Comparison of ENCODE assay signal across 18 mouse cellular contexts in genomic region chr5:149406791-149407276, GRCm38 (mm10). TPM values are rescaled to one million over a fixed set of nuclear protein-coding genes. Genes with fewer than 3 reads are reported as not detected.
A peak's percentile ranks its signal among the peaks of the same experiment; 100 is the strongest.
DNase-seq lines count a peak whose midpoint lies in the region; ATAC-seq lines count a peak whose summit lies in the region.
"Had no signal": no experiment of that assay in that cellular context is flagged by ENCODE, and none has a peak within 500 bp of the region (broad histone marks: within the 10 kb centered on the region; RNA-seq: fewer than 3 reads in every experiment).

No protein-coding gene starts in this region.

- peak overlapping the region; percentile 56; the same call in 1 of the 2 replicates for H3K27ac ChIP-seq in embryonic facial prominence, embryonic 14.5 days (replicated peaks; ENCODE audit: low read depth, low read length)
- H3K27ac ChIP-seq: heart, adult 2 months; midbrain, embryonic 10.5 days had no signal

- DNase-seq in frontal cortex, postnatal 10 days (ENCODE audit: low spot score in 2 of 2) = no peak
- DNase-seq in embryonic facial prominence, embryonic 14.5 days (ENCODE audit: low spot score) = peak; percentile 80
- peak; percentile 28 to 32 for DNase-seq in layer of hippocampus, postnatal 36 days
- DNase-seq in right cerebral cortex, postnatal 14 days = peak; percentile 11
- no peak for DNase-seq in cerebellum, postnatal 10 days
- no peak for DNase-seq in yolk sac, embryonic 10.5 days (ENCODE audit: low spot score)
- DNase-seq in kidney, postnatal 25 days = no peak
- DNase-seq: heart, adult 2 months; heart, postnatal 14 days; kidney, postnatal 10 days; retina, postnatal 1 day had no signal

- H3K4me2 ChIP-seq in embryonic facial prominence, embryonic 14.5 days (ENCODE audit: low read depth, low read length) = no peak overlapping the region

- ATAC-seq in frontal cortex, adult (ENCODE audit: low TSS enrichment) = peak; percentile 85
- ATAC-seq in embryonic facial prominence, embryonic 14.5 days (ENCODE audit: low read depth) = peak; percentile 38; the same call in 1 of the 2 replicates
- ATAC-seq: activated CD4-positive, CD25-positive, alpha-beta regulatory T cell, adult 4 months; inflammation-experienced regulatory T-cells, adult 6 months had no signal

- WGBS in embryonic facial prominence, embryonic 14.5 days = 52% methylated on average over 8 of the region's 8 CpGs

- no peaks in the 10 kb centered on the region for H3K27me3 ChIP-seq in embryonic facial prominence, embryonic 14.5 days (replicated peaks; ENCODE audit: control insufficient read depth, insufficient read depth, low read length)

- no peak overlapping the region for H3K4me3 ChIP-seq in embryonic facial prominence, embryonic 14.5 days (ENCODE audit: low read depth, low read length)
- H3K4me3 ChIP-seq: heart, adult 2 months; midbrain, embryonic 10.5 days had no signal

- H3K9ac ChIP-seq in embryonic facial prominence, embryonic 14.5 days (ENCODE audit: low read depth, low read length) = no peak overlapping the region

- H3K36me3 ChIP-seq in embryonic facial prominence, embryonic 14.5 days (ENCODE audit: control insufficient read depth, insufficient read depth, low read length) = no peaks in the 10 kb centered on the region
- H3K36me3 ChIP-seq: midbrain, embryonic 10.5 days had no signal

- 0 out of 2 replicates have a peak, but pooled peaks cover 3% of the 10 kb centered on the region for H3K9me3 ChIP-seq in embryonic facial prominence, embryonic 14.5 days (ENCODE audit: control insufficient read depth, low read length)

- peaks cover 15% of the 10 kb centered on the region for H3K4me1 ChIP-seq in embryonic facial prominence, embryonic 14.5 days (ENCODE audit: control insufficient read depth, insufficient read depth, low read length)

RNA-seq across cellular contexts. Expression of gene Medag, which starts 4.7 kb away (rescaled TPM):
- 3.1 and 3.3 TPM in 2 replicates for polyA plus RNA-seq in embryonic facial prominence, embryonic 14.5 days (2014; fragmentation: Nextera tagmentation; extraction: Ambion mirVana)
- total RNA-seq in layer of hippocampus, postnatal 36 days (2021) = 1 to 10 TPM; 2.8 to 3.2 TPM
- total RNA-seq: common myeloid progenitor, adult 5-6 weeks; MEL had no signal

RNA-seq across cellular contexts. Expression of gene Tex26, which starts 32.6 kb away (rescaled TPM):
- 0.80 and 1.1 TPM in 2 replicates for polyA plus RNA-seq in embryonic facial prominence, embryonic 14.5 days (2014; fragmentation: Nextera tagmentation; extraction: Ambion mirVana)
- total RNA-seq in layer of hippocampus, postnatal 36 days (2021) = under 1 TPM; 0.30 to 0.73 TPM
- total RNA-seq: common myeloid progenitor, adult 5-6 weeks; heart, adult 2 months; heart, postnatal 14 days; liver, adult 2 months; MEL had no signal
- polyA plus RNA-seq: activated CD4-positive, CD25-positive, alpha-beta regulatory T cell, adult 4 months; heart, adult 2 months; inflammation-experienced regulatory T-cells, adult 6 months; liver, adult 2 months had no signal

Comparison
In these comparisons a context has a peak if more than half of its experiments do, and no peak if none do; other contexts are left out.
1. DNase-seq: peak in embryonic facial prominence, embryonic 14.5 days (single experiment), layer of hippocampus, postnatal 36 days (2 of 2) and right cerebral cortex, postnatal 14 days (single experiment); none in frontal cortex, postnatal 10 days (0 of 2), cerebellum, postnatal 10 days (0 of 2), yolk sac, embryonic 10.5 days (single experiment) and kidney, postnatal 25 days (0 of 2).